Mouse (Mus musculus) common myeloid progenitor, adult 5-6 weeks (primary cell): Measurements from ENCODE around the gene Urad. TPM values are rescaled to one million over a fixed set of nuclear protein-coding genes. Genes with fewer than 3 reads are reported as not detected.

Experiments
- ATAC-seq: replicated peaks from 2 replicates; pipeline ENCODE4 v1.8.0; 2016; ENCODE audit warnings: low read depth, mild to moderate bottlenecking, moderate TSS enrichment, inconsistent platforms; ENCODE audit not compliant: poor library complexity, severe bottlenecking
- total RNA-seq: library from RNA; stranded (forward); fragments of 200-1000, 187-1606 nt; gene quantifications from 2 replicates; pipeline ENCODE4 v1.2.3, GENCODE M21; 2017

Gene Urad
- total RNA-seq: not detected in 2 replicates

DNA sequence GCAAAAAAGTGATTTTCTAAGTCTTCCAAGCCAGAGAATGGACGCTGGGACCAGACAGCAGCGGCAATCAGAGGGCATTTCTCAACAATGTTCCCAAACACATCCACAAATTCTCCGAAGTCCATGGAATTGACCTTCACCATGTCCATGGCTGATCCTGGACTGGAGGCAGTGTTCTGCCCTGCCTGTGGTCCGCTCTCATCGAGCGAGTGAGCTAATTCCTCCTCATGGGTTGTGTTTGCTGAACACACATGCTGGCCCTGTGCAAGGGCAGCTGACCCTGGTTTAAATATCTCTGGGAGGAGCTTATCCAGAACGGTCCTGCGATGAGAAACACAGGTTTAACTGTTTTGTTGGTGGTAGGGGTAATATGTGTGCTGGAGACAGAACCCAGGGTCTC is at the start of gene Urad:
TSS of gene Urad (minus strand) at position 258 of the 400 bp plus-strand sequence.
- ATAC-seq: no peak

DNA sequence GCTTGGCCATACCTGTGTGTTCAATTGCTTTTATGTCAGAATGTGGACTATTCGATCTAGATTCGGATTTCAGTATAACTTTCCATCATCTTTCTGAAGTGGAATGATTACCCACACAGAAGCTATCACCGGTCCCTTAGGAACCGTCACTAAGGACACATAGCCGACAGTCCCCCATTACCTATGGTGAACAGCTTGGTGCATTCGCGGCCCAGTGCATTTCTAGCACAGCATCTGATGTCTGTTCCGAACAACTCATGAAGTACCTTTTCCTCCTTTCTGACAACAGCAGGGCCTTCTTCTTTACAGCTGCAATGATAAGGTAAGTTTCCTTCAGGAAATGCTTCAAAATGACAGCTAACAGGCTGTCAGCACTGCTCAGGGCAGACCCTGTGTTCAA is 48.0 kb upstream of the Urad start:
- no peak for ATAC-seq

DNA sequence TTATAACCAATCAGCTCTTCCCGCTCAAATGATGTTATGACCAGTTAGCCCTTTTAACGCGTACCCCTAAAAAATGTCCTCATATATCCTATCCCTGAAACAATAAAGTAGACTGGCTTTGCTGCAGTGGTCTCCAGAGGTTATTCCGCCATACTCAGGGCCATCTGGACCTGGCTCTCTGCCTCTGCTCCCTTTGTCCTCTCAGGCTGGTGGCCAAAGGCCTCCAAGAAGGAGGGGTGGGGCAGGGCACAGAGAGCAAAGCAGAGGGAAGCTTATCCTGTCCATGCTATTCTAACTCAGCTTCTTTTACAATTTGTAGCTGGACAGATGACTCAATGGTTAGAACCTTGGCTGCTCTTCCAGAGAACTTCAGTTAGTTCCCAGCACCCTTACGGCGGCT is 46.0 kb upstream of the Urad start:
- ATAC-seq: no peak

DNA sequence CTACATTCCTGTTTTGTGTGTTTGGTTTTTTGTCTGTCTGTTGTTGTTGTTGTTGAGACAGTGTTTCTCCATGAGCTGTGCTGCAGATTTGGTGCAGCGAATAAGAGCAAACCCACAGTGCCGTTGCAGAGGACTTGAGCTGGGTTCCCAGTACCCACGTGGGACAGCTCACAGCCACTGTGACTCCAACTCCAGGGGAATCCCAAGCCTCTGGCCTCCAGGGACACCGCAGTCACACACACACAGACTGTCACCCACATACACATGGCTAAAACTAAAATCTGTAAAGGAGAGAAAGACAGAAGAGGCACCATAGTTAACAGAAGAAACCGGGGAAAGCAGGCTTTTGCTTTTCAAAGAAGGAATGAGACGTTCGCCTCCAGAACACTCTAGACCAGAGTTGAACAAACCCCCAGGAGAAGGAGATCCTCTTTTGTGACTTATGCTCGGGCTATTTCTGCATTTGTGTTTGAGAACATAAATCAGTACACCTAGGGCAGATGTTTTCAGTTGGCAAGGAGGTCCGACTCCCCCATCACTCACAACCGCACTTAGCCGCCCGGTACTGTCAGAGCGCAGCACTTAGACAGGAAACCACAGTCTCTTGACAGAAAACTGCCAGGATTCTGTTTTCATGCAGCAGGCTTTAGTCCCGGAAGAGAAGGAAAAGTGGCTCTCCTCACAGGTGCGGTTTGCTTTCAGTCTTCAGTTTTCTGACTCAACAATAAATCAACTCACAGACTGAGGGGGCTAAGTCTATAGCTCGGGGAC is 43.9 kb upstream of the Urad start:
- ATAC-seq: peak; percentile 80

DNA sequence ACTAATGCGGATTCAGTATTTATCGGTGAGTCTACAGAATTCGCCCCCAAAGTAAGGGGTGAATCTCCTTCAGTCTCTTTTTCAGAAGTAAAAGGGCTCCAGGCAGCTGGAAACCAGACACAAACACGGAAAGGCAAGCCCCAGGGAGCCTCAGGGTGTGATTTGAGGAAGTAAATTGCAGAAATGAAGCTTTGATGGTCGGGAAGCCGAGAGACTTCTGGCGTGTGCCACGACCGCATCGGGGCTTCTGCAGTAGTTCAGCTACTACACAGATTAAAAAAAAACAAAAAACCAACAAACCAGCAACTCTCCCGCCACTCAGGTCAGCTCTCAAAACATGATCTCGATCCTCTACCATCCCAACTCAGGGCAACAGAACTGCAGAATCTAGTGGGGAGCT is 40.8 kb upstream of the Urad start:
- peak; percentile 72 for ATAC-seq

DNA sequence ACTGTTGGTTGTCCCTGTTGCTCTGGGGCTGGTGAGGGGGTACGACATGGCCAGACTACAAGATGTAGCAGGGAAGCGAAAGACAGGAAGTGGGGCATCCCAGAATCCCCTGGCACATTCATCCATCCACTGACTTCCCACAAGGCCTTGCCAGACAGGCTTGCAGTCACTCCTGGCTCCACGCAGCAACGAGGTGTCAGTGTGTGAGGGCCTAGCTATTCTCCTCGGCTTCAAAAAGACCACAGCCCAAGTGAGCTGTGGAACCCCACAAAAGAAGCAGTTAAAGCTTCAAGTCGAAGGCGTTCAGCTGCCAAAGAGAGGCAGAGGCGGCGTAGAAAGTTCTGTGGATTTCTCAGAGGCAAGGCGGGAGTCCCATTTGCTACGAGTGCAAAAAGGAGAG is 36.2 kb upstream of the Urad start:
- no peak for ATAC-seq

DNA sequence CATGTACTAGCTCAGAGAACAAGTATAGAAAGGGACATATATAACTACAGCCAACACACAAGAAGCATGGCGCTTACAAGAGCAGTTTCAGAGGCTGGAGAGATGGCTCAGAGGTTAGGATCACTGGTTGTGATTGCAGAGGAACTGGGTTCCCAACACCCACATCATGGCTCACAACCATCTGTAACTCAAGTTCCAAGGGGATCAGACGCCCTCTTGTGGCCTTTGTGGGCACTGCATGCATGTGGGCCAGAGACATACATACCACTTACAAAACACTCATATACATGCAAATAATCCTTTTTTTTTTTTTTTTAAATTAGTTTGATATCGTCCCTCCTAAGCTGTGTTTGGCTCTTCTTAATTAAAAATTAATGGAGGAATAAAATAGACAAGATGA is 35.3 kb upstream of the Urad start:
- ATAC-seq: peak; percentile 31; the same call in 1 of the 2 replicates

DNA sequence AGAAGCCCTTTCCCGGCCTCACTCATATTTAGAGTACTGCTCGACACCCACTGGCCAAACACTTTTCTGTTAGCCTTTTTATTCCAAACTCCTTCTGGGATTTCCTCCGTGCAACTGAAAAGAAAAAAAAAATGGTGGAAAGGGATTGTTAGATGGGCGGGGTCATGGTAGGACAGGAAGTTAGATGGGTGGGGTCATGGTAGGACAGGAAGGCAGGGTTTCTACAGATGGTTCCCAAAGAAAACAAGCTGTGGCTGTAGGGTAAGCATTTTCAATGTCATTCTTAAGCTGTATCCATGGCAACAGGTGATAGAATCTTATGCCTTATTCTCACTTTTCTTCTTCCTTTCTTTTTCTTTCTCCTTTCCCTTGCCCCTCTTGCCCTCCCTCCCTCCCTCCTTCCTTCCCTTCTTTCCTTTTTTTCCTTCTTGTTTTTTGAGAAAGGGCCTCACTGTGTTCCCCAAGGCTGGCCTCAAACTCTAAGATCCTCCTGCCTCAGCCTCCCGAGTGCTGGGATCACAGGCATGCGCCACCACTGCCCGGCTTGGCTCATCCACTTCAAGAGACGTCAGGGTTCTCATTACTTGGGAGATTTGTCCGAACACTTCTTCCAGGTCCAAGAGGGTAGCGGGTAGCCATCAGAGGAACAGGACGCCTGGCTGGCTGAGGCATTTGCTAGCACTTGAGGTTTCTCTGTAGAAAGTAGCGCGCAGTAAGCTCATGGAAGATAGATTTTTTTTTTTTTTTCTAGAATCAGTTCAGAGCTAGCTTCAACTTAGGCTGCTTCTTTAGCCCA is 34.2 kb upstream of the Urad start:
- ATAC-seq: no peak; the same call in 1 of the 2 replicates

DNA sequence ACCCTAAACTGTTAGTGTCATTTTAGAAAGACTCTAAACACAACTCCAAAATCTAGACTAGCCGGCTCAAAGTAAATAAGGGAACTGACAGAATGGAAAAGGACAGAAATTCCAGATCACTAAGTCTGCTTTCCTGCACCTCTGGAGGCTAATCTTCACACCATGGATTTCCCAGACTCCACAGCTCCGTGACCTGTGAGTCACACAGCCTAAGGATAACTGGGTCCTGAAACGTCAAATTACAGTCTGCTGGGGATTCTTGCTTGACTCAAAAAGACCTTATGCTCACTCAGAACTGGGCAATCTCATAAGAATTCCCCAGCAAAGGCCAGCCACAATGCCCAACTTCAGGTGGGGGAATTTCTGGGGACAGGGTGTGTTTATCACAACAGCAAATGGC is 33.5 kb upstream of the Urad start:
- ATAC-seq: no peak

DNA sequence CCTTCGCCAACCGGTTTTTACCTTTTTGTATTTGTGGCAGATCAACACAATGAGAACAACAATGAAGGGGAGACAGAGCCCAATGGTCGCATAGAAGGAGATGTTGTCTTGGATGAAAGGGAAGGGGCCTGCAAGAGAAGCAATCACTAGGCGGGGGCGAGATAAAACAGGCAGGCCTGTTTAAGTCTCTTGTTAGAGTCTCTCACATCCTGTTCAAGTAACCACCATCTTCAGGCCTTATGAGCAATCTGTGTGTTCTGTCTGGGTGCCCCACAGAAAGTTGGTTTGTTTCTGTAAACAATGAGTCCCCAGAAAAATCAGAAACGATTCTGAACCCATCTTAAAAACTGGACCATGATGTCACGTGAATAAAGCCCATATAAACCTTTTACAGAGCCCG is 32.7 kb upstream of the Urad start:
- ATAC-seq: no peak

DNA sequence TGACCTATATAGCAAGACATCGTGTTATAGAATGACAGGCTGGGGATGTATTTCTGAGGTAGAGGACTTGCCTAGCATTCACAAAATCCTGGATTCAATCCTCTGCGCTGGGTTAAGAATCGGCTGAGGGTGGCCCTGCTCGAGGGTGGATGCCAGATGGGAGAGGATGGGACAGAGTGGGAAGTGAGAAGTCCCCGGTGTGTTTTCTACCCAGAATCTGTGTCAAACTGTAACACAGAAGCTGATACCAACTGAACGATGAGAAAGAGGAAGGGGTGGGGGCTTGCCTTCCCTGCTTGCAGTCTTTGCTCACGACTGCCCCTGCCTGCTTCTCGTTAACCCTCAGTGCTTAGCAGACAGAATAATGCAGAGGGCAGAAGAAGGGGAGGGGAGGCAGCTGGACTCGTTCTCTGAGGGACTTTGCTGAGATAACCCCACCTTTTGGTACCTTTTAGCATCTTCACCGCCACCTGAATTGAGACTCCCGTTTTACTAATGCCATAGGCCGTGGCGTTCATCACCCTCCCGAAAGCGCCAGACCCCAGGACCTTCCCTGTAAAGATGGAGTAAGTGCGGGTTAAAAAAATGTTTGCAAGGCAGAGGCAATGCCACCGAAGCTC is 32.0 kb upstream of the Urad start:
- peak; percentile 66 for ATAC-seq

DNA sequence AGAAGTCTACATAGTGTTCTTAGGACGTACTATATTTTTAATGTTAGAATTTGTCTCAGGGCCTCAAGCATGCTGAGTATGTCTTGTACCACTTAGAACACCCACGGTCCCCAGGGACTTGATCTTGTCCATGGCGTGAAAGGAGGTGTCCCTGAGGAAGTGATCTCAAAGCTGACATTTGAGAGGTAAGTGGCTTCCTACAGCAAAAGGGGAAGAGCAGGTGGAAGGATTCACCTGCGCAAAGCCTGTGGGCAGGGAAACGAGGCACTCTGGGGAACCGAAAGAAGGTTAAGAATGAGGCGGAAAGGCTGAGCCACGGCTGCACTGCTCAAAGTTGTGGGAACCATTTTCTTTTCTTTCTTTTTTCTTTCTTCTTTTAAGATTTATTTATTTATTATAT is 29.7 kb upstream of the Urad start:
- ATAC-seq: no peak

DNA sequence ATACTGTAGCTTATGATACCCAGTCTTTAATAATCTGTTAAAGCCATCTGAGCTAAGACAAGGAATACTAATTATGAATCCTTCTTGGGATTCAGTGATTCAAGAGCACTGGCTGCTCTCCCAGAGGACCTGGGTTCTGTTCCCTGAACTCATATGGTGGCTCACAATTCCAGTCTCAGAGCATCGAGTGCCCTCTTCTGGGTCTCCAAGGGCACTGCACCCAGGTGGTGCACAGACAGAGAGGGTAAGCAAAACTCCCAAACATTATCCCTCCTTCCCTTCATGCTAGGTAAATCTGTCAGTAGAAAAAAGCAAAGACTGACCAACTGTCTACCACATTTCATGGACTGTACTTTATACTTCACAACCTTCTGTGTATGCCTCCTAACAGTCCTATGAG is 23.7 kb upstream of the Urad start:
- ATAC-seq: no peak

DNA sequence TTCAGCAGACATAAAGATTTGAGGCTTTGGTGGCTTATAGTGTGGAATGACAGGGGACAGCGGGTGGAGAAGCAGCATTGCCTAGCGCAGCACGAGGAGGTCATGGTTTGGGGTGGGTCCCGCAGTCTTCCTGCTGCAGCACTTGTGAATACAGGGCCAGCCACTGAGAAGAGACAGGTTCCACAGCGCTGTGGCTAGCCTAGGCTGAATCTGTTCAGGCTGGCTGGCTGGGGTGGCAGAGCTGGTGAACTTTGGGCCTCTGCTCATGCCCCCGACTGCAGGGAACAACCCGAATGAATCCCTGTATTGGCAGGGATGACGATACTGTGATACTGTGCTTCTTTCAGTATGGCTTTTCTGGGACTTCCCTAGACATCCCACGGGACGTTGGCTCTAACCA is 21.7 kb upstream of the Urad start:
- ATAC-seq: no peak

DNA sequence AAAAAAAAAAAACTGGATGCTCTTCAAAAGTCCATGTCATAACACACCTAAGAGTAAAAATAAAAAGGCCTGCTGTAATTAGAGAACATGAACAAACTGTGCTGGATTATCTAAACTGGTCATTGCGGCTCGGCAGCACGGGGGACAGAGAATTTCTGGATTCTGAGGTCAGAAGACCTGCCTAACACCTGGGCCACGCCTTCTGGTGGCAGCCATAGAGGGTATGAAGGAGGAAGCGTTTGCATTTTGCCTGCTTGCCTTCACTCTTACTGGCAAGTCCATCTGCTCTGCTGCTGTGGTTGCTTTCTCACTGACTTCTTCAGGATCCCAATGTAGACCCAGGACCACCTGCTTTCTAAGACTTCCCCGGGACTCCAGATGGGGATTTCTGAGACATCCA is 20.7 kb upstream of the Urad start:
- no peak for ATAC-seq

DNA sequence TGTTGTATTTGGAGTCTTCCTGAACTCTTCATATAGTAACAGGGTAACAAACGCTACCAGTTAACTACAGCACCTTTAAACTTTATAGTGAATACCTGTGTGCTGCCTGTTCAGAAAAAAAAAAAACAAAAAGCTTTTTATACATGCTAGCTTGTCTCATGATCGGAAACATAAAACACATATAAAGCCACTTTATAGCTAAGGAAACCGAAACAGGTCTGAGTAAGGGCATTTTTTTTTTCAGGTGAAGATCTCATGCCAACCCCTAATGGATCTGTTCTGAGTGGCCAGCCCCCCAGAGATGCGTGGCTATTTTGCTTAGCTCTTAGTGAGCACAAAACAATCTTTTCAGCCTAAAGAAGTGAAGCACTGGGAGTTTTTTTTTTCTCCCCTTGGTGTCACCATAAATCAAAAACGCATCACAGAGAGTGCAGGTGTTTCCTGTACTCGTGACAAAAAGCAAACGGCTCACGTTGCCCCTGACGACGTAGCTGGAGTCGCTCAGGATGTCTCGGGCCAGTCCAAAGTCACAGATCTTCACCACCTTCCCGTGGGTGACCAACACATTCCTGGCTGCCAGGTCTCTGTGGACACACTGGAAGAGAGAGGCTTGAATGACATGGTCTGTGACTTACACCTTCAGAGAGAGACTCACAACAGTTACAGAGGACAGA is 18.6 kb upstream of the Urad start:
- ATAC-seq: peak; percentile 94

DNA sequence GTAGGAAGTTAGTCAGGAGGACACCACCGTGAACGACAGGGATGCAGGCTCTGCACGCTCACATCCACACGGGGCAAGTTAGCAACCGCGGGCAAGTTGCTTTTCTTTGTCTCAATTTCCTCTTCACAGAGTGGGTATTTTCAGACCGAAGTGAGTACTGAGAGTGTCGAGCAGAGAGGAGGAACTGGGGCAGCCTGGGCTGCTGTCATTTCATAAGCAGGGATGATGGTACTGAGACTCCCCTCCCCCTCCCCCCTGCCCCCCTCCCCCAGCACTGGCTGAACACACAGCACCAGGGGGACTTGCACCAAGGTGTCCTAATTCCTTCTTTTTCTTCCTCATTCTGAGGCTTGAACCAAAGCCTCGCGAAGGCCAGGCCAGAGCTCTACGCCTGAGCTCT is 17.3 kb upstream of the Urad start:
- ATAC-seq: peak; percentile 54

DNA sequence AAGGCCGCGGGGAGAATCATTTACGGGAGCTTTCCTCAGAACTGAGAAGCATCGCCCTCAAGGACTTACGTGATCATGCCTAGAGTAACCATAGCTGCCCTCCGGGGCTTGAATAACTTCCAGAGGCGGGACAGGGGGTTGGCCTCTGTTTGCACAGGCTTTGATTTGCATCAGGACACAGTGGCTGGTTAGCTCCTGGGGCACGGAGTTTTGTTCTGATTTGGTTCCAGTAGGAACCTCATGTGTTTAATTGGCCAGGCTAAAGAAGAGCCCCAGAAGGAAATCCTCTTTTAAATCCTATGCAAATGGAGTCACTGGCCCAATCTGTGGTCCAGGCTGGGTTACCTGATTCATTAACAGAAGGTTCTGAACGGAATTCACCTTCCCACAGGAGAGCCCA is 16.7 kb upstream of the Urad start:
- no peak for ATAC-seq

DNA sequence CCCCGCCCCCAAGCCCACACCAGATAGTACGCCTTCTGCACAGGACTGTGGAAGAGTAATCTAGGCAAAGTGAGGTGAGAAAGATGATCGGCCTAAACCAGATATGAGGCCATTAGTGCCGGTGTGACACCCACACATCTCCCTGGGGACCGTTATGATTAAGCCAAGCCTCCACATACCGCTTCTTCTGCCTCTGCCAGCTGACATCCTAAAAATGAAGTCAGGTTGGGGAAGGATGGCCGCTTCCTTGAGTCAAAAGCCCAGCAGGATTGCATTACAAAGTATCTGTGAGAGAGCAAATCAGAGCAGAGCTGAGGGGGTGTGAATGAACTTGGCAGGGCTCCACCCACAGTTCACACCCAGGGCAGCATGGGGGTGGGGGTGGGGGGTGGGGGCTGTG is 10.5 kb upstream of the Urad start:
- no peak for ATAC-seq

DNA sequence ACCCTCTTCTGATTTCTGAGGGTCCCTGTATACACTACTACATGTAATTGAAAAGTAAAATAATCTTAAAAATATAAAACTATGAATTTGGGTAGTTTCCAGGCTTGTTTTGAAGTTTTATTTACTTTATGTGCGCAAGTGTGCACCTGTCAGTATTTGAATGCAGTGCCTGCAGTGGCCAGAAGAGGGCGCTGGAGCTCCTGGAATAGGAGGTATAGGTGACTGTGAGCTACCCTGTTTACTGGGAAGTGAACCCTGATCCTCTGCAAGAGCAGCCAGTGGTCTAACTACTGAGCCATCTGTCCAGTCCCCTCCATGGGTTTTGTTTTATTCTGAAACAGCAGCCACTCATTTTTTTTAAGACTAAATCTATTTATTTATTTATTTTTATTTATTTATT is 9.3 kb upstream of the Urad start:
- peak; percentile 88 for ATAC-seq

DNA sequence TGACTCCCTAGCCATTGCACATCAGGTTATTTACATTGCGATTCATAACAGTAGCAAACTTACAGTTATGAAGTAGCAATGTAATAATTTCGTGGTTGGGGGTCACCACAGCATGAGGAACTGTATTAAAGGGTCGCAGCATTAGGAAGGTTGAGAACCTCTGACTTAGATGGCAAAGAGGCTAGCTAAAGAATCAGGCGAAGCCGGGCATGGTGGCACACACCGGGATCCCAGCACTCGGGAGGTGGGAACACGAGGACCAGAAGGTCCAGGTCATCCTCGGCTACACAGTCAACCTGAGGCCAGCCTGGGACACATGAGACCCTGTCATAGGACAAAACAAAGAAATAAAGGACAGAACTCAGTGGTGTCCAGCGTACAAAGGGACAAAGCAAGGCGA is 7.7 kb upstream of the Urad start:
- ATAC-seq: no peak
